Mouse (Mus musculus): ENCODE data around the gene Cadps.
A peak's percentile ranks its signal among the peaks of the same experiment; 100 is the strongest.

The Cadps gene

DNA sequence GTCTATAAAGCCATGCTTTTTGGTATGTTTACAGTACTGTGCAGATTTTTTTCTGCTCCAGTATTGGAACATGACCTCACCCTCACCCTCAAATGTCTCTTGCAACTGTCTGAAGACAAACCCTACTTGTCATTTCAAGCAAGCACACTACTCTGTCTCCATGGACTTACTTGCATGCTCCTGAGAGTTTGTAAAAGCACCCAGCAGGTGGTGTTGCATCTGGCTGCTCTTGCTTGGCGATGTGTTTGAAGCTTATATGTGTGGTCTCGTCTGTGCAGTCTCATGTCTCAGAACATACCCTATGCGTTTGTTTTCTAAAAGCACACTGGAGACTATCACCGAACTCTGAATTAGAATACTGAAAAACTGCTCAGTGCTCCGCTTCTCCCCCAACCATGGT lies 241.2 kb downstream of the Cadps start:
- no peak for DNase-seq

DNA sequence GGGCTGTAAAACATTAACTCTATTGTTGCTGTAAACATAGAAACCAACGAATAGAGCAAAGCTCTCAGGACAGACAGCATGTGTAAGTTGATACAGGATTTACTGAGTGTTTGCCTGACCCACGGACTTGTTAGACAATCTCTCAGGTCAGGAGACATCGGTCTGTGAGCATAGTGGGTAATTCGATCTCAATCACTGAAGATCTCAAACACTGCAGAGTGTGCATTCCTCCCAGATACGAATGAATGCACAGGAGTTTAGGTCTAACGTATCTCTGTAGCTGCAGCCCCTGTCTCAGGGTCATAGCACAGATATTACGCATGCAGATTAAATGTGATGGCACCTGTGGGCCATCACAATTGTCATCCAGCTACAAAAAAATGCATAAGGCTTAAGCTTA lies 242.1 kb downstream of the Cadps start:
- no peak for DNase-seq

DNA sequence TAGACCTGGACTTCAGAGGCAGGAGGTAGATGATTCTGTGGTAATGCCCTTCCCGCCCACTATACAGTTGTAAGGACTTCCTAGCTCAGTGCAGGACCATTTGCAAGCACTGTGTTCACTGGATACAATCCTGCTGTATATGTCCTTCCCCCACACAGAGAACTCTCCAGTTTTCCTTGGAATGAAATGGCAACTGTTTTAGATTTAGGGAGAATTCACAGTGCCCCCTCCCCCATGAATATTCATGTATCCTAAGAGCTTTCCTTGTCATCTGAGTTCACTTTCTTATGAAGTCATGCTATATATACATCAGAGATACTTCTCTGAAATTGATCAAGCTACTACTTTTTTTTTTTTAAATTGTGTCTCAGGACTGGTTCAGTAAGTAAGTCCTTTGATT lies 244.7 kb downstream of the Cadps start:
- no peak for DNase-seq

DNA sequence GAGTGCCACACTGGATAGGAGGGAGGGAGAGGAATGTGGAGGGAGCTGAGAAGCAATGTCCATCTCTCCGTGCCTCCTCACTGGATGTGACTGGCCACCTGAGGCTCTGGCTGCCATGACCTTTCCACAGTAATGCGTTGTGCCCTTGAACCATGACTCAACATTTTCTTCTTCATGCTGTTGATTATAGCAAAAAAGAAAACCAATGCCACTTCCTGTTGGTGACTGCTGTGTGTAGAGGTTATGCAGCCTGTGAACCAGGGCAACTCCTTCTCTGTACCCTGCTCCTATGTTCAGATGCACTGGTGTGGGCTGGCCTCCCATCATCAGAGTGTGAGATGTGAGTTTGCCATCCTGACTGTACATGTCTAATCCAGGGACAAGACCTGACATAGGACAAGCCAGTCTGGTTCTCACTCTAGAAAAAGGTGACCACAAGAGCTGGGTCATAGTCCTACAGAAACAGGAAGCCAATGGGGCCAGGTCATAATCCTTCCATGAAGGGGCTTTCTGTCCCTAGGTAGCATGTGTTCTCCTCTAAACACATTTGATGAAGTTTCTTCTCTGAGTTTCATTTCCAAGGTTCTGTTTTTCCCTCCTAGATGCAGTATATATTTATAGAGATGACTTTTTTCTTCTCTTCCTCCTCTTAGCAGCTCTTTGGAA lies 245.3 kb downstream of the Cadps start:
- DNase-seq, result no peak

DNA sequence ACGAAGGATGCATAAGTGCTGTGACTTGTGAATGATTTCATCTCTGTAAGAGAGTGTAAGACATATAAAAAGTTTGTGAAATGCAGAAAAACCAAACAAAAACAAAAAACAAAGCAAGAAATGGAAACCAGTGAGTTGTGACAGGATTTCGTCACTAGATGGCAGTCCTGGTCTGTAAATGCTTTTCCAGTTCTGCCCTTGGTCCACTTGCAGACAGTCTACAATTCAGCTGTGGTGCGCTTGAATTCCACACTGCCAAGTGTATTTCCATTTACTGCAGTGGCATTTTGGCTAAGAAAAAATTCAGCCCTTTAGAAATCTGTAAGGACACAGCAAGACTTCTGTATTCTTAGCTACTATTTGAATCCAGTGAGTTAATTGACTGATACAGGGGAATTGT lies 247.8 kb downstream of the Cadps start:
- DNase-seq, result peak; percentile 38

DNA sequence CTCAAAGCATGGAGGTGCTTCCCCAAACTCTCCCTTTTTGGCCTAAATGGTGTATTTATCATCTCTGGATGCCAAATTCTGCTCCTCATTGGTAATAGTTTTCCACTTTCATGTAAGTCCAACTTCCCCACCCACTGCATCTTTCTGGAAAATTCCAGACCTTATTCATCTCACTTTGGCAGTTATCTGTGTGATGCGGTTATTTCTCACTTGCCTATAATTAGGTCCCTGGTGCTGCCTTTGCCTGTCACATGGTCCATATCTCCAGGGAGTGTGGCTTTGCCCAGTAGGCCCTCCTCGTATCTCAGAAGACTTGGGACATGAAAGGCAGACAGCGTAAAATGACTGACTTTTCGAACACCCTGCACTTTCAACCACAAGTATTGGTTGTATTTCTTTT lies 248.5 kb downstream of the Cadps start:
- DNase-seq, result no peak

DNA sequence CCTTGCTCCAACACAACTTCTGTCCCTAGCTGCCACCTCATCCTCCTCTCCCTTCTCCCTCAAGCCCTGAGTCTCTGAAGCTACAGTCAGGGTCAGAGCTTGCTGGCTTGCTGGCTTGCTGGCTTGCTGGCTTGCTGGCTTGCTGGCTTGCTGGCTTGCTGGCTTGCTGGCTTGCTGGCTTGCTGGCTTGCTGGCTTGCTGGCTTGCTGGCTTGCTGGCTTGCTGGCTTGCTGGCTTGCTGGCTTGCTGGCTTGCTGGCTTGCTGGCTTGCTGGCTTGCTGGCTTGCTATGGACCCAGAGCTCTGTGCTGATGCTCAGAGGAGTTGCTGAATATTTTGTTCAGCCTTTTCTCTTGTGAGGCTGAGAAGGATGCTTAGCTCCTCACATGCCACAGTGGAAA lies 261.1 kb downstream of the Cadps start:
- peak; percentile 70 for DNase-seq

DNA sequence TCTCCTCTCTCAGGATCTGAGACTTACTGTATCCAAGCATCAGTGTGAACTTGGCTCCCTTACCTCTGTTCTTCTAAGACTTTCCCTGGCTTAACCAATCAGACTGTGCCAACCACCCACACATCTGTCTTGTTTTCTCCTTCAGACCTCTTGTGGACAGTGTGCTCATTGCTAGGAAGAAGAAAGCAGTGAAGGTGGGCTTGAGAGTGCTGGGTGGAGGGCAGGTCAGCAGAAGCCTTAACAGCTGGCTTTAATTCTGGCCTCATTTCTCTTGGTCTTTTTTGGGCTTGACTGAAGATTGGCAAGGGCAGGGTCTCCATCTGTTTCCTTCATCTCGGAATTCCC lies 262.7 kb downstream of the Cadps start:
- no peak for DNase-seq

DNA sequence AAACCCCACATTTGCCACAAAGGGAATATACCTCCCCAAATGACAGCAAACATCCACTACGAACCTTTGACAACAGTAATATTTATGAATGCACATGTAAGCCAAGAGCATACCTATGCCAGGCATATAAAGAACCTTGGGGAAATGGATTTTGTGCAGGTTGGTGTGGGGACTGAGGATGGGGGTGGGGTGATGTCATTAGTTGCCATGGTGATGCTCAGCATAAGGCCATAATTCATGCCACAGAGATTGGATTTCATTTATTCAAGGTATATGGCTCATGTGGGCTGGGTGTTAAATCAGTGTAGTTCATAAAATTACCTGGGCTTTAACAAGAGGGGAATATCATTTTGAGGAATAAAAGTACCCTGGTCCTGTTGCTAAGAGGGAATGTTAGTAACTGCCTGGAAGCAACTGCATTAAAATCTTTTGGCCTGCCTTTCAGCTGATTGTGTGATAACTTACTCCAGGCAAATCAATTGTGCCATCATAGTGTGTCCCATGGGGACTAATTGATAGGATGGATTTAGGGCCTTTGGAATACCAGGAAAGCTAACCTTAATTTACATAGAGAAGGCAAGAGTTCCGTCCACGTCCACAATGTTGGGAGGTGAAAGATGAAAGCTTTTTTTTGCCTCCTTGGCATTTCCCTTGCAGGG lies 263.2 kb downstream of the Cadps start:
- DNase-seq, result no peak

DNA sequence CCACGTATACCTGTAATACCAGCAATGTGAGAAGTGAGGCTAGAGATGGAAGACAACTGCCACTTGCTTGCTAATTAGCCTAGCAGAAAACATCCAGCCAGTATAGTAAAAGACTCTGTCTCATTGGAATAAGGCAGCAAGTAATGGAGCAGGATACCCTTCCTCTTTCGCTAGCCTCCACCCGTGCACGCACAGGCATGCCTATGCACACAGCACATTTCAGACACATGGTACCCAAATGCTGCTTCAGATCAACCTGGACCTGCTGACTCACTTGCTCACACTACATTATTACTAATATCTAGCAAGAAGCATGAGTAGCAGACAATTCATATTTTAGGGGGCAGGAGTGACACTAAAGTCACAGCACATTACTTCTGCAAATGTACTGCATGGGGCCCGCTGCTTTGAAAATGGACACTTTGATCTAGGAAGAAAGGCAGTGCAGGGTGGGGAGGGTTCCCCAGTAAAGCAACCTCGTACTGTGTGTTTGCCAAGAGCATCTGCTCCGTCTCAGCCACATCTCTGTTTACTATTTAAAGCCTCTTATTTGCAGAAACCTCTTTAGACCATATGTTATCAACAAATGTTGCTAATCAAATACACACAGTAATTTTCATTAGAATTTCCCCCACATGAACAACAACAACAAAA lies 263.8 kb downstream of the Cadps start:
- DNase-seq, result no peak

DNA sequence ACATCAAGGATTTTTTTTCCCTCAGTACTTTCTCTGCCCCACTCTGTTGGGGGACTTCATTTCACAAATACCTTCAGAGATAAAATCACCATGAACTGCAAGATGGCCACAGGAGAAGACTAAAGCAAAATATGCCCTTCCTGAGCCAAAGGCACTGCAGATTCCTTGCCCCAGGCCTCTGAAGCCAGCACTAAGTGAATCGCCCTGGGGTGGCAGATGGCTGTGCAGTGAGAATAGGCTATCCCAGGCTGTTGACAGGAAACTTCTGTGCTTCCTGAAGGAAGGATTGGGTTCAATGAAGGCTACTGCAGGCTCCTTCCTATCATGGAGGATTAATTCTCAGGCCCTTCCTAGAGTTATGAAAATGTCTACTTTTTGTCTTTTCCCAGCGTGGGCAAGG lies 268.4 kb downstream of the Cadps start:
- no peak for DNase-seq

DNA sequence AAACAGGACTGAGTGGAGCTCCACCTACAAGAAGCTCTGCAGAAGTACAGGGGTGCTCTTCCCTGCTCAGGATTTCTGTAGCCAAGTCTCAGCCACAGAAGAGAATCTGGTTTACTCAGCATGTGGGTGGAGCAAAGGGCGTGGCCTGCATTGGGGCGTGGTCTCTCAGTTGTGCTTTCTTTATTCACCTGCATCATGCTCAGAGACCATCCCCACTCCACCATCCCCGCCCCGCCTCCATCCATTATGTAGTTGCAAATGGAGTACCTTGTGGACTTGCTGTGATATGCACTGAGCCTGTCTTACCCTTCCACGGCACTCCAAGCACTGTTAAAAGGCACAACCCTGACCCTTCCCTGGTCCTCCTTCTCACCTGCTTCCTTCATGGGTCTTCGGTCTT lies 271.5 kb downstream of the Cadps start:
- no peak for DNase-seq

DNA sequence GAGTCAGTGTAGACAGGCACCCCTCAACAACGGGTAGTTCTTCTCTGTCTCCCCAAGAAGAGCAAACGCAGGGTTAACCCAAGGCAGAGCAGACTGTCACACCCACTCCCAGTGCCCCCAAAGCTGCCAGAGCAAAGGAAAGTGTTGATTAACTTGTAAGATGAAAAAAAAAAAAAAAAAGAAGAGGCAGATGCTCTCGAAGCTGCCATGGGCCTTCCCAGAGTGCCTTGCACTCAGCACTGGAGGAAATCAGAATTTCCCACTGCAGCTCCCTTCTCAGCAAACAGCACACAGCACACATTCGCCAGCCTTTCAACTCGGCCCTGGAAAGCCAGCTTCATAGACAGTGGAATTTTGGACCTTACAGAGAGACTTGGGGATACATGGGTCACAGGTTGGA lies 271.9 kb downstream of the Cadps start:
- DNase-seq, result no peak

DNA sequence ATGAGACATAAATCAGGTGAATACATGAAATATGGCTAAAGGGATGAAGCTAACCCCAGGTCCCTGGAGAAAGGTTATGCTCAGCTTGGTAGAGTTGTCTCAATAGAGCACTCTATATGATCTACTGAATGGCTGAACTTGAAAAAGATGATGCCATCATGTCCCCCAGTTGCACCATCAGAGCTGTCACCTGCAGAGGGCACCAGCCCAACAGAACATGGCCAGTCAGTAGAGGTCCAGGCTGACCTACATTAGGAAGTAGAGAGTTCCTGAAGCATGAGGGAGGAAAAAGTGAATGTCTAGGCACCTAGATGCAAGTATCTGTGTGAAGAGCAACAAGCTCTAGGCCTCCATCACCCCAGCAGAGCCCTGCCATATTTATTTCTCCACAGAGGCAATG lies 273.6 kb downstream of the Cadps start:
- no peak for DNase-seq

DNA sequence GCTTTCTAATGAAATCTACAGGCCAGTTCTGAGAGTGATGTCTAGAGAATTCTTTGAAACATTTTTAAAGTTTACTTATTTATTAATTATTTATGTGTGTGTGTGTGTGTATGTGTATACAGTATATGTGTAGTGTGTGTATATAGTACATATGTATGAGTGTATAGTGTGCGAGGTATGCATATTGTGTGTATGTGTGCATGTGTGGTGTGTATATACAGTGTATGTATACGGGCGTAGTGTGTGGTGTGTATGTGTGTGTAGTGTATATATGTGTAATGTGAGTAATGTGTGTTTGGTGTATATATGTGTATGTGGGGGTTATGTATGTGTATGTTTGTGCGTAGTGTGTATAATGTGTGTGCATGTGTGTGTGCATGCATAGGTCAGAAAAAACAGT lies 275.4 kb downstream of the Cadps start:
- DNase-seq, result no peak

DNA sequence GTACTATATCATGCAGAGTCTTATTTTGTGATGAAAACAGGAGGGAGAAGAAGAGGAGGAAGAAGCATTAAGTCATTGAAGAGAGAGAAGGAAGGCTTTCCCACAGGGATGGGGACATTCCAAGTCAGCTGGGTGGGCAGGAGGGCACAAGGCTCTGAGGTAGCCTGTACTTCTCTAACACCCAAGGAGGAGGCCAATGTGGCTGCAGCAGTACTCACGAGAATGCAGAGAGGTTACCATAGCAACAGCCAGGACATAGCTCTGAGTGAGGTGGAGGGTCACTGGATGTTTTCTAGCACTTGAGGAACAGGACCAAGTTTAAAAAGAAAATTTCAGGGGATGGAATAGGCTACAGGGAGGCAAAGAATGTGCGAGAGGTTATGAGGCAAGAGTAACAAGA lies 281.1 kb downstream of the Cadps start:
- no peak for DNase-seq

DNA sequence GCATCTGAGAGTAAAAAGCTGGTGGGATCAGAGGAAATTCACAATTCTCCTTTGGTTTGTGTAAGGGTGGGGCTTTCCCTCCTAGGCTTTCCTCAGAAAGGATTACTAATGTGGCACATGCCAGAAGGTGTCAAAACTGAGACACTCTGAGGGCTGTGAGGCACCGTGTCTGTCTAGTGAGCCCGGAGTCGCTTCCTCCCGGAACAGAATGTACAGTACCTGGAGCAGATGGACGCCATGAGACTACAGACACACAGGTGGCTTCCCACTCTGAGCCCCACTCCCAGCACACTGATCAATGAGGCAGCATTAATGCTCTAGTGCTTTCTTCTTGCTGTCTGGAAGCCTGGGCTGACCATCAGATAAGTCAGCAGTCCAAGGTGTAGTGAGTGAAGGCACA lies 283.8 kb downstream of the Cadps start:
- no peak for DNase-seq

DNA sequence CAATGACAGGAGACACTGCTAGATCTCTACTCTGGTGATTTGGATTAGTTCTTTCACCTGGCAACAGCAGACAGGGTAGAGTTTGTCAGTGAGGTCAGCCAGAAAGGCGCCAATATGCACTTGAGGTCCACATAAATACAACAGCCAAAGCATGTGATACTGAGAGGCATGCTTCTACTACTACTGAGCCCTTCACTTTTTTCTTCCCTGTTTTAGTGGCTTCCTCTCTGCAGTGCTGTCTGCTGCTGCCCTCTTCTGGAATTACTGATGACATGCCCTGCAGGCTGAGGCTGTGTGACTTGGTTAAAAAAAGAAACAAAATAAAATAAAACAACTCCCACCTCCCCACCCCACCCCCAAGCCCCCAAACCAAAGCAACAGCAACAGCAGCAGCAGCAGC lies 291.8 kb downstream of the Cadps start:
- DNase-seq, result no peak

DNA sequence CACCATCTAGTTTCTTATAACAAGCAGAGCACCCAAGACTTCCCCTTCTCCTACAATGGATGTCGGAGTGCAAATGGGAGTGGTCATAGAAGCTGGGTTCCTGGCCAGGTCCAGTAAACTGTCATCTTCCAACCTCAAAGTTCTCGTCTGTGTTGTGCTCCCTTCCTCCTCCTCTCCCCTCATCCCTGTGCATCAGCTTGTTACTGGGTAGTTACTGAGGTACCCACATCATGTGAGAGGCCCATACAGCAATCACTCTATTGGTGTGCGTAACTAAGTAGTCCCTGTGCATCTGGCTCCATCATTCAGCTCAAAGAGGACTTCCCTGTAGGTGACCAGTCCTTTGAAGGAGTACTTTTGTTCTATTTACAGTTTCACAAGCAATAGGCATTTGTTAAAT lies 292.3 kb downstream of the Cadps start:
- no peak for DNase-seq

DNA sequence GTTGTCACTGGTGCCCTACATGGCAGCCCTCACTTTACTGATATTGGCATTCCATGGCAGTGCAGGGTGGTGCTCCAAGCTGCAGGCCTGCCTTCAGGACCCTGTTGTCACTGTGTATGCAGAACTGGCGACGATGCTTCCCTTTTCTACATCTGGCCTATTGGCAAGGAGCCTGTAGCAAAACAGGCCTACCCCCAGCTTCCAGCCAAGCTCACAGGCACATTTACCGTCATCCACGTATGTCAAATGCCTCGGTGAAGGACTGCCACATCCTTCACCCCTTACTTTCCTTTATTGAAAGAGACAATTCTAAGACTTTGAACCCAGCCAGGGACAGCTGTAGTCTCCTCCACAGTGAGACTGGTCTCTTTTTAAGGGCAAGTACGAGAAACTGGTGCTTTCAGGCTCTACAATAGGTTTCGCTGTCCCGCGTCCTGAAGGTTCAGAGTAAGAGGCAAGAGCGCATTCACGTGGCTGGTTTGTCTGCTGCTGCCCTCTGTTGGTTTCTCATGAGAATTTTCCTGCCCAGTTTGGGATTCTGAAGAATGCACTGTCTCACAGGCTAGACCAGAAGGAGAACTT lies 292.8 kb downstream of the Cadps start:
- peak; percentile 41 for DNase-seq

DNA sequence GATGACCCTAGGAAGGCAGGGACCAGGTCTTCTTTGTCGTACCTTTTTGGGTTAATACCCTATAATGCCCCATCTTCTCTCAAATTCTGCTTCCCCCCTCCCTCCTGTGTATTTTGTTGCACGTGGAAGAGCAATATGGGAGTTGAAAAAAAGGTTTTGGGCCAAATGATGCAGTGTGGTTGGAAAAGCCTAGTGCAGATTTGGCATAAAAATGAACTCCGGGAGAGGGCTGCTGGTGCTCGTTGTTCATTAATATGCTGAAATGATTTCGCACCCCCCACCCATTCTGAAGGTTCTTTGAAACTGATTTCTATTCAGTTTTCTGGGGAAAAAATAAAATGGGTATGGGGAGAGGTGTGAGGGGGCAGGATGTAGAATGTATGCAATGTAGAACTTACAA lies 295.6 kb downstream of the Cadps start:
- DNase-seq, result no peak

DNA sequence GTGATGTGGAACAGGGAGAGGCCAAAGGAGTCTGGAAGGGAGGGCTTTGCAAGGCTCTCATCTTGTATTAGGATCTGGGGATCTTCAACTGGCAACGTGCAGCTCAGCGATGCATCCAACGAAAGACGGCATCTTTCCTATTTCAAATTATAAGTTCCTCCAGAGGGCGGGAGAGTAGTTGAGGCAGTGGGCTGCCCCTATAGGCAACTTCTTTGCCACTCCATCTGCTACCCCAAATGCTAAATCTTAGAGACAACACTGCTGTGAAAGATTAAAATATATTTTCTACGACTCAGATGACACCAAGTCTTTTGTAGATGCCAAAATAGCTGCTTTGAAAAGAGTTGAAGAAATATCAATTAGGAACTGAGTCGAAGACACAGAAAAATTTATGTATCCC lies 315.9 kb downstream of the Cadps start:
- no peak for DNase-seq

DNA sequence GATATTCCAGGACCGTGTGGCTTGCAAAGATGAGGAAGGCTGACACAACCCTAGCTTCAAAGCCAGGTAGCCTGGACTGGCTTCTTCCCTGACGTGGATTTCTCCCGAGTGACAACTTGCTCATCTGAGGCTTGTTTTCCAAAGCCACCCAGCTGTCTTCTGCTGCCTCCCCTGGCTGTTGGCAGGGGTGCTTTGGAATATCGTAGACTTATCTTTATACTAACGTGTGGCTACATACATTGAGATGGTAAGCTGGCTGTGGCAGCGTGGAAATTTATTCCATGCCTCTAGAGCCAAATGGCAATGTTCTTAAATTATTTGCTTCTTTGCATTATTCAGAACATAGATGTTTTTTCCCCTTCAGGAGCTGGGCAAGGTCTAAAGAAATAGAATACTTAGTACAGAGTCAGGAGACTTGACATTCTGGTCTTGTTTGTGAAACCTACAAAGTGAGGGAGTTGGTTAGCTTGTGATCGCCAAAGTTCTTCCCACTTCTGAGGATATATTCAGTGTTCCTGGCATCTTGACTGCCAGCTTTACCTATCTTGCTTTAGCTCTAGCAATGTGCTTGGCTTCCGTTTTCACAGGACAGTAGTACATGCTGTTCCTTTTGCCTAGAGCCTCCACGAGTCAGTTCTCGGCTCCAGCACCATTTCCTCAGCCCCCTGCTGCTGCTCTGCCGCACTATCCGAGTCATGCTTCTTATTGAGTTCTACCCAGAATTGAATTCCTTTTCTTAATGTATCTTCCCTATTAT lies 318.5 kb downstream of the Cadps start:
- DNase-seq, result no peak

DNA sequence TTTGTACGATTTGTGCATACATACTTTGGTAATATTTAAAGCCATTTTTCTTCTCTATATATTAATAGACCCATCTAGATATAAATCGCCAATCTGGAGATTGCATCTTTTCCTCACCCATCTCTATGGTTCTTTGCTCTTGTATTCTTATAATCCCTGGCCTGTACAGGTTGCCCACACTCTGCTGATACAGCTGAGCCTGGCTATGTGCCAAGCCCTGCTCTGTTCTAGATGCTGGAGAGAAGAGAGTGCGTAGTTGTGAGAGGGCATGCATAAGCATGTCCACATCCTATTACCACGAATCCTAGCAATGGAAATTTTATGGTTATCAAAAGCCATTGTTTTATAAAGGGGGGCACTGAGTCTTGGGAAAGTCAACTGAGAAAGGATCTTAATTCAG lies 360.7 kb downstream of the Cadps start:
- no peak for DNase-seq
